Mouse (Mus musculus): ENCODE results near the gene Ifitm10. TPM values are rescaled to one million over a fixed set of nuclear protein-coding genes. Genes with fewer than 3 reads are reported as not detected.
"Not testable (repeated sequence)": the region's sequence is repeated elsewhere in the genome, so short reads cannot be mapped to it uniquely, and the experiment has no call there.

The Ifitm10 gene
- polyA plus RNA-seq, 1 experiment from 2014 or later = 12.5 TPM

GRCm38 (mm10) chr7:142349308-142349961 is 24.1 kb downstream of the Ifitm10 start:
- DNase-seq (ENCODE audit: low spot score) = no peak
- H3K36me3 ChIP-seq = no peaks in the 10 kb centered on the region
- peaks cover 21% of the 10 kb centered on the region for H3K4me1 ChIP-seq
- H3K9me3 ChIP-seq = no peaks in the 10 kb centered on the region
- no peaks in the 10 kb centered on the region for H3K27me3 ChIP-seq (ENCODE audit: insufficient read depth, poor library complexity, severe bottlenecking)
- WGBS = 35% methylated on average over 9 of the region's 9 CpGs
- no peak overlapping the region for H3K27ac ChIP-seq
- H3K4me3 ChIP-seq = no peak overlapping the region

- H3K36me3 ChIP-seq = no peaks in the 10 kb centered on the region
- no peak for DNase-seq (ENCODE audit: low spot score)
- H3K27me3 ChIP-seq (ENCODE audit: insufficient read depth, poor library complexity, severe bottlenecking) = no peaks in the 10 kb centered on the region
- no peaks in the 10 kb centered on the region for H3K9me3 ChIP-seq
- peaks cover 13% of the 10 kb centered on the region for H3K4me1 ChIP-seq
- no peak overlapping the region for H3K4me3 ChIP-seq
- no peak overlapping the region for H3K27ac ChIP-seq
- WGBS = 53% methylated on average over 4 of the region's 4 CpGs
These were observed 26.0 kb downstream of the Ifitm10 start for GRCm38 (mm10) chr7:142347542-142347941.

GRCm38 (mm10) chr7:142342247-142342640 is 31.3 kb downstream of the Ifitm10 start:
- Histone ChIP-seq H3K27me3 (ENCODE audit: insufficient read depth, poor library complexity, severe bottlenecking) (no peaks in the 10 kb centered on the region), H3K4me1 (peaks cover 24% of the 10 kb centered on the region), H3K27ac (peak overlapping the region; percentile 52; the same call in 1 of the 2 replicates), H3K36me3 (no peaks in the 10 kb centered on the region), H3K9me3 (no peaks in the 10 kb centered on the region), H3K4me3 (no peak overlapping the region)
- 77% methylated on average over 3 of the region's 3 CpGs for WGBS
- DNase-seq (ENCODE audit: low spot score) = no peak

GRCm38 (mm10) chr7:142341564-142342246 is 31.8 kb downstream of the Ifitm10 start:
- Histone ChIP-seq H3K4me3 (no peak overlapping the region), H3K27me3 (ENCODE audit: insufficient read depth, poor library complexity, severe bottlenecking) (no peaks in the 10 kb centered on the region), H3K9me3 (no peaks in the 10 kb centered on the region), H3K4me1 (peaks cover 24% of the 10 kb centered on the region), H3K36me3 (no peaks in the 10 kb centered on the region), H3K27ac (peak overlapping the region; percentile 52)
- WGBS = 75% methylated on average over 10 of the region's 10 CpGs
- DNase-seq (ENCODE audit: low spot score) = no peak

GRCm38 (mm10) chr7:142340269-142340970 is 33.1 kb downstream of the Ifitm10 start:
- H3K4me3 ChIP-seq = no peak overlapping the region
- WGBS = 54% methylated on average over 10 of the region's 10 CpGs
- H3K4me1 ChIP-seq = peaks cover 24% of the 10 kb centered on the region
- no peaks in the 10 kb centered on the region for H3K27me3 ChIP-seq (ENCODE audit: insufficient read depth, poor library complexity, severe bottlenecking)
- H3K27ac ChIP-seq = peak overlapping the region; percentile 65
- no peak for DNase-seq (ENCODE audit: low spot score)
- no peaks in the 10 kb centered on the region for H3K9me3 ChIP-seq
- no peaks in the 10 kb centered on the region for H3K36me3 ChIP-seq

GRCm38 (mm10) chr7:142335151-142335550 is 38.4 kb downstream of the Ifitm10 start:
- Histone ChIP-seq H3K27me3 (ENCODE audit: insufficient read depth, poor library complexity, severe bottlenecking) (no peaks in the 10 kb centered on the region), H3K9me3 (no peaks in the 10 kb centered on the region), H3K36me3 (no peaks in the 10 kb centered on the region), H3K27ac (peak overlapping the region; percentile 83), H3K4me3 (no peak overlapping the region), H3K4me1 (peaks cover 41% of the 10 kb centered on the region)
- no peak for DNase-seq (ENCODE audit: low spot score)
- 86% methylated on average over 8 of the region's 8 CpGs for WGBS

- DNase-seq (ENCODE audit: low spot score) = peak; percentile 96
- no peaks in the 10 kb centered on the region for H3K27me3 ChIP-seq (ENCODE audit: insufficient read depth, poor library complexity, severe bottlenecking)
- H3K27ac ChIP-seq = peak overlapping the region; percentile 83
- H3K9me3 ChIP-seq = no peaks in the 10 kb centered on the region
- peaks cover 48% of the 10 kb centered on the region for H3K4me1 ChIP-seq
- H3K4me3 ChIP-seq = no peak overlapping the region
- WGBS = 1% methylated on average over 3 of the region's 3 CpGs
- H3K36me3 ChIP-seq = no peaks in the 10 kb centered on the region
These were observed 39.3 kb downstream of the Ifitm10 start for GRCm38 (mm10) chr7:142334246-142334645.

- not testable (repeated sequence) for H3K27me3 ChIP-seq (ENCODE audit: insufficient read depth, poor library complexity, severe bottlenecking); H3K36me3 ChIP-seq; H3K4me3 ChIP-seq; DNase-seq (ENCODE audit: low spot score); H3K9me3 ChIP-seq
- Histone ChIP-seq H3K4me1 (peaks cover 62% of the 10 kb centered on the region), H3K27ac (peak overlapping the region; percentile 83)
- WGBS = 47% methylated on average over 5 of the region's 9 CpGs
These were observed 40.8 kb downstream of the Ifitm10 start for GRCm38 (mm10) chr7:142332741-142333140.

- WGBS = 50% methylated on average over 4 of the region's 4 CpGs
- Histone ChIP-seq H3K27me3 (ENCODE audit: insufficient read depth, poor library complexity, severe bottlenecking) (no peaks in the 10 kb centered on the region), H3K36me3 (no peaks in the 10 kb centered on the region), H3K4me3 (no peak overlapping the region), H3K9me3 (no peaks in the 10 kb centered on the region), H3K27ac (peak overlapping the region; percentile 93), H3K4me1 (peaks cover 75% of the 10 kb centered on the region)
- no peak for DNase-seq (ENCODE audit: low spot score)
These were observed 42.3 kb downstream of the Ifitm10 start for GRCm38 (mm10) chr7:142331281-142331680.

- peak; percentile 96 for DNase-seq (ENCODE audit: low spot score)
- no peak overlapping the region for H3K4me3 ChIP-seq
- peaks cover 81% of the 10 kb centered on the region for H3K4me1 ChIP-seq
- 7% methylated on average over 9 of the region's 9 CpGs for WGBS
- no peaks in the 10 kb centered on the region for H3K36me3 ChIP-seq
- H3K27me3 ChIP-seq (ENCODE audit: insufficient read depth, poor library complexity, severe bottlenecking) = no peaks in the 10 kb centered on the region
- H3K27ac ChIP-seq = peak overlapping the region; percentile 93
- H3K9me3 ChIP-seq = no peaks in the 10 kb centered on the region
These were observed 43.3 kb downstream of the Ifitm10 start for GRCm38 (mm10) chr7:142330271-142330724.

GRCm38 (mm10) chr7:142328507-142328906 is 45.0 kb downstream of the Ifitm10 start:
- Histone ChIP-seq H3K27me3 (ENCODE audit: insufficient read depth, poor library complexity, severe bottlenecking) (no peaks in the 10 kb centered on the region), H3K4me3 (no peak overlapping the region), H3K9me3 (no peaks in the 10 kb centered on the region), H3K4me1 (peaks cover 72% of the 10 kb centered on the region), H3K27ac (peak overlapping the region; percentile 93), H3K36me3 (no peaks in the 10 kb centered on the region)
- WGBS = 53% methylated on average over 3 of the region's 3 CpGs
- no peak for DNase-seq (ENCODE audit: low spot score)

GRCm38 (mm10) chr7:142326714-142327445 is 46.7 kb downstream of the Ifitm10 start:
- 17% methylated on average over 9 of the region's 9 CpGs for WGBS
- H3K27me3 ChIP-seq (ENCODE audit: insufficient read depth, poor library complexity, severe bottlenecking) = no peaks in the 10 kb centered on the region
- no peak overlapping the region for H3K4me3 ChIP-seq
- DNase-seq (ENCODE audit: low spot score) = no peak
- no peaks in the 10 kb centered on the region for H3K36me3 ChIP-seq
- peaks cover 69% of the 10 kb centered on the region for H3K4me1 ChIP-seq
- H3K9me3 ChIP-seq = no peaks in the 10 kb centered on the region
- peak overlapping the region; percentile 93 for H3K27ac ChIP-seq
